Mouse (Mus musculus): ENCODE measurements around the gene Rffl.

- no peak for TF ChIP-seq GATA1 (IDR thresholded peaks at IDR 0.05; ENCODE audit: low read length)
- TF ChIP-seq TAL1 (IDR thresholded peaks at IDR 0.05; ENCODE audit: low read length), result no peak
Observed at GRCm38 (mm10) chr11:82852115-82852514, 18.9 kb downstream of the Rffl start.

Measured in erythroblast, embryonic 14.5 days (primary cell).